Mouse (Mus musculus) brain, adult 2 months (tissue): Measurements from ENCODE around the gene Relb.

Experiments
- DNase-seq: peaks from one replicate; pipeline ENCODE4 v3.0.0; 2011; ENCODE audit warnings: low read depth, low spot score

The Relb gene

DNA sequence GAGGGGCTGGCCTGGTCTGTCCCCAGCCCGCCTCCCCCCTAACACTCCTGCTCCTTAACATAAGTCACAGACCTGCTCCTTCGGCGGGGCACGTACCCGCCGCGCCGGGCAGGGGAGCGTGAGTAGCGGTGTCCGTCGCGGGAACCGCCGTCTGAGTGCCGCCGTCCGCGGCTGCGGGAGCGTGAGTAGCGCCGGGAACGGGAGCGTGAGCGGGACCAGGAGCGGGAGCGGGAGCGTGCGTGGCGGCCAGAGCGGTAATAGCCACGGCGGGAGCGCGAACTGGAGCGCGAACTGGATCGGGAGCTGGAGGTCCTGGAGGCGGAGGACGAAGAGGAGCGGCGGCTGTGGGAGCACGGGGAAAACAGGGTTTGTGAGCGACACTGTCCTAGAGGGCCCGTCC, 43.0 kb downstream of the Relb start:
- no peak for DNase-seq

DNA sequence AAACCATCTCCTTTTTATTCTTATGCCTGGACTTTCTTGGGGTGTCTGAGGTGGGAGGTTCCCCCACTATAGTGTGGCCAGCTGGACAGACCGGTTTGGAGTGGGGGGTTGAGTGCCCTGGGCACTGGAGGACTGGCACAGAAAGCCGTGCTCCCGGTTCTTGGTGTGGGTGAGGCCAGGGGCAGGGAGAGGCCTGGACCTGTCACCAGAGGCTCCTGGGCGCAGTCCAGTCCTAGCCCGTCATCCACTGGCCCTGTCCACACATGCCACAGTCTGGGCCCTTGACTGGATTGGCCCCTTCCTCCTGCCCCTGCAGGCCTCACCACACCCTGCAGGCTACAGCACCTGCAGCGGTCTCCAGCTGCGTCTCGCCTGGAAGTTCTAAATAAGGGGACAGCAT, 48.6 kb downstream of the Relb start:
- DNase-seq, result no peak

DNA sequence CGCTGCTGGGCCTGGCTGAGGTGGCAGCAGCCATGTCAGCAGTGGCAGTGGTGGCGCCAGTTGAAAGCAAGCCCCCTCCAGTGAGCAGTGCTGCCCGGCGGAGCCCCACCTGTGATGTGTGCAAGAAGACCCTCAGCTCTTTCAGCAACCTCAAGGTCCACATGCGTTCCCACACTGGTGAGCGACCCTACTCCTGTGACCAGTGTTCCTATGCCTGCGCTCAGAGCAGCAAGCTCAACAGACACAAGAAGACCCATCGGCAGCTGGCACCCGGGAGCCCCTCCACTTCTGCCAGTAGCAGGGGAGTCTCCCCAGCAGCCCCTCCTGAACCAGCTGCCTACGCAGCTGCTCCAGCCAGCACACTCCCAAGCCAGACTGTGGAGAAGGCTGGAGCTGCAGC, 49.5 kb downstream of the Relb start:
- no peak for DNase-seq

DNA sequence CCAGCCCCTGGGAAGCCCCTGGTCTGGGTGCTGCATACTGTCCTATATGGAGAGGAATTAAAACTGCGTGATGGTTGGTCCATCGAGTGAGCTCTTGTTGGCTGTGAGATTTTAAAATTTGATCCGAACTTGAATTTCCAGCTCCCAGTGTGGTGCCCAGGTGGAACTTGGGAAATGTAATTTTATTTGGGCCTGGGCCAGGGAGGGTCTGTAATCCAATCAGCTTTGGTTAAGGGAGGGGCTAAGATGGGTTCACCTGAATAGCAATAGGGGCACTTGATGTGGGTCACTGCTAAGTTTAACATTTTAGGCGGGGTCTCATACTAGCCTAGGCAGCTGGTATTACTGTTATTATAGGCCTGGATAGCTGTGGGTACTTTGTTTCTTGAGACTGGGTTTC, 50.8 kb downstream of the Relb start:
- no peak for DNase-seq

DNA sequence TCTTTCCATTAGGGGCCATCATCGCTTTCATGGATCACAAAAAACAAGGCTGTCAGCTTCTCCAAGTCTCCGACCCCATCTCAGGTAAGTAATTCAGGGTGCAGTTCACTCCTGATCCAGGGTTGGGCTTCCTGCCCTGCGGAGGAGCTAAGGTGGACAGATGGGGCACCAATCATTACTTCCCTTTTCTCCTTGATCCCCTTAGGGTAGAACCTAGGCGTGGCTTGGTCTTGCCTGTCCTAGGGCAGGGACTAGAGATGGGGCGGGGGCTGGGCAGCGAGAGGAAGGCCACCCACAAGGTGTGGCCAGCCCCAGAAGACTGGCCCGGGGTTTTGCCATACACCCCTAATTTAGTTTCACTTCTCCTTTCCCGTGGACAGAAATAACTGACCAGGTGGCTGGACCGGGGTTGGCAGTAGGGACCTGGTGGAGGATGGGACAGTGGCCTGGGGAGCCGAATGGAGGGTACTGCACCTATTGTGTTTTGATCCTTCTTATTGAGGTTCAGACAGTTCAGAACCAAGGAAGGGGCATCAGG, 51.3 kb downstream of the Relb start:
- DNase-seq, result peak; percentile 70

DNA sequence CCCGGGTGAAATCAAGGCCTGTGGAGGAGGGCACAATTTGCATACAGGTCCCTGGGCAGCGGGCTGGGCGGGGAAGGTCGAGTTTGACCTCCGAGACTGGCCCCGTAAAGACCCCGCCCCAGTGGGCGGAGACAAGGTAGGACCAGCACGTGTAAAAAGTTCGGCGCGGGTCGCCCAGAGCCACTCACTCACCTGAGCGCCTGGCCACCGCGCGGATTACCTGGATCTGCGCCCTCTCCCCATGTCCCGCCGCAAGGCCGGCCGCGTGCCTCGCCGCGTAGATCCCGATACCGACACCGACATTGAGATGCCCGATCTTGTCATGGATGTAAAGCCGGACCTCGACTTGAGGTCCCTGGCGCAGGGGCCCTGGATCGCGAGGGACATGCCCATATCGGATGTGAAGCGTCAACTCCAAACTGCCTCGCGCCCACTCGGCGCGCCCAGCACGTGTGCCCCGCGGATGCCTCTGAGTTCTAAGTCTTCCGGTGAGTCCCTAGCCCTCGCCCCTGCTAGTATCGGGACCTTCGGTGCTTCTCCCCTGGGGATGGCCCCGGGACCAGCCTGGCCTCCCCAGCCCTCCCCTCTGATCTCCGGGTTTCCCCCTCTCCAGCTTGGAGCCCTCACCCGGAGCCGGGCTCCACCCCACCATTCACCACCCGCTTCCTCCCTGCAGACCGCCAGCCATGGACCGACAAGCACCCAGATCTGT, 51.9 kb downstream of the Relb start, which contains the start of the genes Zfp296 and Gemin7:
Zfp296 (plus strand) TSS at position 147 of the 712 bp plus-strand sequence.
Gemin7 (minus strand) TSS at position 455 of the 712 bp plus-strand sequence.
- no peak for DNase-seq

DNA sequence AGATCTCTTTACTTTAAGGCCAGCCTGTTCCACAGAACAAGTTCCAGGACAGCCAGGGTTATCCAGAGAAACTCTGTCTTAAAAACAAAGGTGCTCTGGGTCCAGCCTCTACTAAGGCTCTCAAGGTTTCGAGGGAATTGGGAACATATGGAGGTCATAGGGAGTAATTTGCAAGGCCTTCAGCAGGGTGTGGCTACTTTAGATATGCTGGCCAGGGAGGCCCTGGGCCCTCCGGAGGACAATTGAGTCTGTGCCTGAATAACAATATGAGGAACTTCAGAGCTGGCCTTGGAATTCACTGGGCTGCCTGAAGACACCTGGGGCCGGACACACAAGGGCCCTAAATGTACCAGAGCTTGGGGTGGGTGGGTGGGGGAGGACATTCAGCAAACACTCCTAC, 53.7 kb downstream of the Relb start:
- DNase-seq, result no peak

DNA sequence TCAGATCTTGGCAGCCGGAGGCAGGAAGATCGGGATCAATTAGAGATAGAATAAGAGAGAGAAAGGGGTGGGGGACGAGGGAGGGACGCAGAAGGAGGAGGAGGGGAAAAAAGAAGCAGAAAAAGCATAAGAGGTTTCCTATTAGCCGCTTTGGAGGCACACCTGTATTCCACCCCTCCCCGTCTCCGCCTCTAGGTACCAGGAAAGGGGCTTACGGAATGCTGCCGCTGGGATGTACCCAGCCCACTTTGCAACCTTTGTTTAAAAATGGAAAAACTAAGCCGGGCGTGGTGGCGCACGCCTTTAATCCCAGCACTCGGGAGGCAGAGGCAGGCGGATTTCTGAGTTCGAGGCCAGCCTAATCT, 55.5 kb downstream of the Relb start:
- DNase-seq, result no peak

DNA sequence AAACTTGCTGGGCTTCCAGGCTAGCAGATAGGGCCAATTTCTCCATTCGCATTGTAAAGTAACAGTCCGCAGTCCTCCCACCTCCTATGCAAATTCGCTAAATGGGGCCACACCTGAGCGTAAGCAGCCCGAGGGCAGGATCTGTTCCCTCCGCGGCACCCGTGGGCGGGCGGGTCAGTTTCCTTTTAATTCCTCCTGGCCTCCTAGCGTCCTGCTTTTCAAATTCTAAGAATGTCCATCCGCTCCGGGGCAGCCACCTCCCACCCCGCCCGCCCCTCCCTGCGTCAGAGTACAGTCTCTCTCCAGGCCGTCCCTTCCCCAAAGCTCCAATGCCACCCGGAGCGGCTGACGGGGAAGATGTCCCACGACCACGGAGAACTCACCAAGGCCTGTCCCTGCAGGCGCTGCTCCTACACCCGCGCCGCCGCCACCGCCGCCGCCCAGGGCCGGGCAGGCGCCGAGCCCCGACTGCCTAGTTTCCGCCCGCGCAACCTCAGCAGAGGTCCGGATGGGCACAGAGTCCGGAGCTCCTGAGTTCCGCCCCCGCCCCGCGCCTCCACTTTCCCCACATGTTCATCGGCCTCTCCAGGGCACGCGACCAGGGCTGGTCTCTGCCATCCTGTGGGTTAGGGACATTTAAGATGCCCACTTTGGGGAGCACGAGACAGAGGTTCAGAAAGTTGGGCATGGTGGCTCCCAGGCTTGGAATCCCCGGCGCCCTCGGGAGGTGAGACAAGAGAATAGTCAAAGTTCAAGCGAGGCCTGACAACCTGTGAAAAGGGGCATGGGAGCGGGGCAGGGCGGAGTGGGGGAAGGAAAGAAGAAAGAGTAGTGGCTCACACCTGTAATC, 56.1 kb downstream of the Relb start:
- peak; percentile 89 for DNase-seq

DNA sequence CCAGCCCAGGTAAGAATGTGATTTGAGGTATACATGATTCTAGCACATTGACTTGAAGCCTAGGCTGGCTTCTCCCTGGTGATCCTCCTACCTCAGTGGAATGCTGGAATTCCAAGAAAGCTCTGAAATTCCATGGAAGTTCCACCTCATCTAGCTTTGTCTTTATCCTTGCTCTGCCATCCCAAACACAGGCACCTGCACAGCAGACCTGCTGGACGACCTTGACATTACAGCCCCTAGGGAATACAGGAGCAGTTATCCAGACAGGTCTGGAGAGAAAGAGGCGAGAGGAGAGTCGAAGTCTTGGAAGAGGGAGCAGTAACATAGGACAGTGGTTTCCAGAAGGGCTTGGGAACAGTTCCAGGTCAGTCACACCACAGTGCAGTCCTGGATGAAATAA, 59.6 kb downstream of the Relb start:
- no peak for DNase-seq

DNA sequence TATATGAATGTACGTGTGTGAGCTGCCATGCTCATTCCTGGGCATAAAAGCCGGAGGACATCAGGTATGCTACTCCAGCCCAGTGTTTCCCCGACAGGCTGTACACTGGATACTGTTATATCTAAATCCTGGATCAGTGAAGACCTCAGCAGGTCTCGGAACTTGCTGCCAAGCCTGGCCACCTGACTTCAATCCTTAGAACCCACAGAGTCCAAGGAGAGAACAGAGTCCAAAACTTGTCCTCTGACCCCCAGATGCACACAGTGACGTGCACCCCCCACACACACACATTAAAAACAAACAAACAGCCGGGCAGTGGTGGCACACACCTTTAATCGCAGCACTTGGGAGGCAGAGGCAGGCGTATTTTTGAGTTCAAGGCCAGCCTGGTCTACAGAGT, 61.8 kb downstream of the Relb start:
- no peak for DNase-seq

DNA sequence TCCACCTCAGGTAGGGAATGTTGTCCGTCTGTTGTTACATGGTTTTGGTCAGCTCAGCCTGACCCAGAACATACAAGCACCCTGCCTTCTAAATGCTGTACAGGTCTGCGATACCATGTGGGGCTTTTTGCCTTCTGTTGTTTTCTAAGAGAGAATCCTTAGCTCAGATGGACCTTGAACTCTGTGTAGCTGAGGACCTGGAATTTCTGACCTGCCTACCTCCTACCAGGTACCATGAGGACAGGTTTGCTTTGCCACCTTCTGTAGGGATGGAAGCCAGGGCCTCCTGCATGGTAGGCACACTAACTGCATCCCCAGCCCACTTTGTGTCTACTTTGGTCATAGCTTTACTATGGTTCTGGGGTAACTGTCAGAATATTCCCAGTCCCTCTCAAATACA, 63.4 kb downstream of the Relb start:
- DNase-seq, result no peak

DNA sequence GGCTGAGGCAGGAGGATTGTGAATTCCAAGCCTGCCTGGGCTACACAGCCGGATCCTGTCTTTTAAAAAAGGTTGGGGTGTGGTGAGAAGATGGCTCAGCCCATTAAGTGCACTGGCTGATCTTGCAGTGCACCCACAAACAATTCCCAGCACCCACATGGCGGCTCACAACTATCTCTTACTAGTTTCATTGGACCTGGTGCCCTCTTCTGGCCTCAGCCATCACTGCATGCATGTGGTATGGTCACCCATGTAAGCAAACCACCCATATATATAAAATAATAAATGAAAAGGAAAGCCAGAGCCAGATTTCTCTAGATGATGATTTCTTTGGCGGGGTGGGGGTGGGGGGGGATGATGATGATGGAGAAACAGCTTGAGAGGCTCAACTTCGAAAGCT, 64.8 kb downstream of the Relb start:
- no peak for DNase-seq

DNA sequence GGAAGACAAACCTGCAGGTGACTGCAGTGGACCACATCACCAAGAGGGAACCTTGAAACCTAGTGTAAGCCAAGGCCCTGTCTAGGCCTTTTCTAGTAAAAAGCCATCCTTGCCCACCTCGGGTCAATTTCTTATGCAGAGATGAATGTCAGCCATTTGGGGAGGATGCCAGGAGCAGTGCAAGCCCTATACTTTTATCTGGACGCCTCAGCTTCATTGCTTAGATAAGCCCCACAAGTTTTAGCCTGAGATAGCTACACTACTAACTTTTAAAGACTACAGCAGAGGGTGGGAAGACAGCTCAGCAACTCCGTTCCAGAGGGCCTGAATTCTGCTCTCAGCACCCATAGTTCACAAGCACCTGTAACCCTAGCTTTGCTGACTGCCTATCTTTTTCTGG, 65.4 kb downstream of the Relb start:
- DNase-seq, result no peak

DNA sequence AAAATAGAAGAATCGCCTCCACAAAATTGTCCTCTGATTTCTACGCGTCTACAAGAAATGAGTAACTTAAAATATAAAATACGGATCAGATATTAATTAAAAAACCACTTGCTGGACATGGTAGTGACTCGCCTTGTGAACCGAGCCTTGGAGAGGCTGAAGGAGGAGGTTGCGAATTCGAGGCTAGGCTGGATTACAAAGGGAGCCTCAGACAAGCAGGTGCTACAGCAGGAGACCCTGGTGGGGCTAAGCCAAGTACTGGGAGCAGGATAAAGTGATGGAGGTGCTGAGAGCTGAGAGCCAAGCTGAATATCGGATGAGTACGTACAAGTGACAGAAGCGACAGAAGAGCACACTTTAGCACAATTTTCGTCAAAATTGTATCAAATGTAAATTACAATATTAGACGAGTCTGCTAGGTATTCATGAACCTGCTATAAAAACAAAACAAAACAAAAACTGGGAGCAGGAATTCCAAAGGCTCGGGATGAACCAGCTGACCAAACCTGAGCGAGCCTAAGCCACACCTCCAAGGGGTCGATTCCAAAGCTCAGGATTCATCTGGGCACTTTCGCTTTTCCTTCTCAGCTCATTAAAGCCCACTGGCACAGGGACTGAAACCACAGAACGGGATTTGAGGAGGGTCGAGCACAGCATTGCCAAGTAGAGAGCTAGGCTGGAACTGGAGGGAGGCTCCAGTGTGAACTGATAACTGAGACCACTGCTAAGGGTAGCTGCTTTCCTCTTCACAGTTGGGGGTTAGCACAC, 66.4 kb downstream of the Relb start, which contains the start of gene Ppp1r37:
Ppp1r37 (minus strand) TSS at position 434 of the 768 bp plus-strand sequence.
- DNase-seq, result peak; percentile 46

DNA sequence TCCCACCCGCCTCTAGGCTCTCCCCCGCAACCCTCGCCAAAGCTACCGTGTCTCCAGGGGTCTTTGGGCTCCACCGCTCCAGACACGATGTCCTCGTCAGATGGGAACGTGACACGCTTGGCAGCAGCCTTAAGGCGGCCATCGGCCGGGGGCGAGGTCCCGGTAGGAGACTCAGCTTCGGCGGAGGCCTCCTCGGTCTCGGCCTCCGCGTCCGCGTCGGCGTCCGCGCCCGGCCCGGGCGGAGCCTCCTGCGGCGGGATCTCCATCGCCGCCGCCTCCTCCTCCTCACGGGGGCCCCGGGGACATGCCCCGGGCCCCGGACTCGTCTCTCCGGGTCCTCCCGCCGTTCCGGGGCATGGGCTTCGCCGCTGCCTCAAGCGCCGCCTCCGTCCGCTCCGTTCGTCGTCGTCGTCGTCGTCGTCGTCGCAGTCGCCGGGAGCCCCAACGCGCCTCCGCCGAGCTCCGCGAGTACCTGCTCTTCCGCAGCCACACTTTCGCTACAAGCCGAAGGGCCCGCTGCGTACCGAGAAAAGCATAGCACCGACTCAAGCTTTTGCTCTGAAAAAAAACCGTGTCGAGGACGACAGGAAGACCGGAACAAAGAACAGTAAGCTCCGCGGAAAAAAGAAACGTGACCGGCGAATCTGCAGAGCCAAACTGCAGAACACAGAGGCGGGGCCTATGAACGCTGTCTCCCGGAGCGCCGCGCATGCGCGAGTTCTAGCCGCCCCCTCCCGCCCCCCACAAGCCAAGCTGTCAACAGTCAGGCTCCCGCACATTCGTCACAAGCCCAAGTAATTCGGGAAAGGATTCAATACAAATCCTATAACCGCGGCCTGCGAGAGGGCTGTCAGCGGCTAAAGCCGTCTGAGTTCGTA, 67.2 kb downstream of the Relb start:
- DNase-seq, result peak; percentile 98

DNA sequence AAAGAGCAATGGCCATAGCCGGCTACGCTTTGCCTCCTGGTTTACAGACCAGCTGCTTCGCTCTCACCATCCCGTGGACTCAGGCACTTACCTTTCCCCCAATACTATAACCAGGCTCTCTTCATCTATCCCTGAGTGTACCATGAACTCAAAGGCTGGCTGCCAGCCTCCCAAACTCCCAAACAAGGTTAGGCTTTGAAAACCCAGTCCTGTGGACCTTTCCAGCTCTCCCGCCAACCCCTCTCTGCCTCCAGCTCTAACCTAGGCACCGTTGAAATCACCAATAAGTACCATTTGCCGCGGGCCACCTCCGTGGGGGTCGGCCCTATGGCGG, 67.8 kb downstream of the Relb start:
- DNase-seq, result no peak

DNA sequence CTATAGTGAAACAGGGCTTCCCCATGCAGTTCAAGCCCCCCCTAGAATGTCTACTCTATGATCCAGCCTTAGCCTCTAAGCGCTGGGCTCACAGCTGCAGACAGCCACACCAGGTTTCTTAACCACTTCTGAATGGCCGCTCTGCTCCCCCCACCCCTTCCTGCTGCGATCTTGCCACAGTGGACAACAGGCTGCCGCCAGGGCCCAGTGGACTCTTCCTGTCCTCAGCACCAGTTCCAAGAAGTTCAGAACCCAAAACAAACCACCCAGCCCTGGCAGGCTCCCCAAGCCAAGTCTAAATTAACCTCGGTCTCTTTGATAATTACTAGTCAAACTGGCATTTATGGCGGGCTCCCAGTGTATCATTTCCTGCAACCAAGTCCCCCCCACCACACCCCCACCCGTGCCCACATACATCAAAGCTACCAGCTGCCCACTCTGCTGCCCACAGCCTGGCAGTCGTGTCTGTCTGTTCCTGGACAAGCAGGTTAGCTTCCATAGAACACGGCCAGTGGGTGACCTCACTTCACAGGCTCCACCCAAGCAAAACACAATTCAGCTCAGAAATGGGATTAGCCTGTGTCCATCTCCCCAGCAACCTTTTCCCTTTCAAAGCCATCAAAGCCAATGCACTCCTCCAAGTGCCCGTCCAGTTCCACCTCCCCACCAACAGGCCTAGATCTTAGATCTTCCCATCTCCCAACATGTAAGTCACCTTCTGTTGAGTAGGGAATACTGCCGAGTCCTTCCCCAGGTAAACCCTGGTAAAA, 68.6 kb downstream of the Relb start:
- no peak for DNase-seq

DNA sequence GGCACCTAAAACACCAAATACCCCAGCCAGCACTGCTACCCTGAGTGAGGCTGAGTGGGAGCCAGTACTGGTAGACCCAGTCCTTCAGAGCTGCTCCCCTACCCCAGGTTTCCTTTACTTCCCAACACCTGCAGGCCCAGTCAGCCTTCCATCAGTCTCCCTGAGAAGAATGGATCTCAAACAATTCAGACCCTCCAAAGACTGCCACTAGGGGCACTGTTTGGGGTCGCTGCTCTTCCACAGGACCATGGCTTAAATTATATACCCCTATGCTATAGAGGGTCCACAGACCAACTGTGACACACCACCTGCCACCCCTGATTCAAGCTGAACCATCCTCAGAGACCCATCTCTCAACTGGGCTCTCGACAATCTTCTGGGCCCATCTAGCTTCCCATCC, 70.3 kb downstream of the Relb start:
- DNase-seq, result no peak
